Mouse (Mus musculus) liver, adult 2 months (tissue): ENCODE data around the gene Cmah. TPM values are rescaled to one million over a fixed set of nuclear protein-coding genes. Genes with fewer than 3 reads are reported as not detected.

Experiments used
- DNase-seq: peaks from one replicate; pipeline ENCODE4 v3.0.0-alpha.2; 2011; ENCODE audit warnings: low read depth, low spot score; ENCODE audit errors: extremely low read depth
- H3K27ac ChIP-seq: fragments of 200-500 bp; replicated peaks from 2 replicates; pipeline ENCODE4 v1.5.1; 2012; ENCODE audit warnings: low read depth, mild to moderate bottlenecking, control low read depth, inconsistent platforms, low read length; ENCODE audit not compliant: insufficient read depth
- H3K27me3 ChIP-seq: fragments of 200-500 bp; 2 replicates; pipeline ENCODE4 v1.6.1; 2012; ENCODE audit warnings: mild to moderate bottlenecking, moderate library complexity, low read length, inconsistent platforms; ENCODE audit not compliant: control insufficient read depth, insufficient read depth
- H3K36me3 ChIP-seq: fragments of 200-500 bp; 2 replicates; pipeline ENCODE4 v1.6.1; 2012; ENCODE audit warnings: low read length, inconsistent platforms; ENCODE audit not compliant: control insufficient read depth, insufficient read depth
- H3K4me1 ChIP-seq: fragments of 200-500 bp; 2 replicates; pipeline ENCODE4 v1.6.1; 2011; ENCODE audit warnings: low read length; ENCODE audit not compliant: control insufficient read depth, insufficient read depth
- H3K4me3 ChIP-seq: fragments of 200-500 bp; 2 replicates; pipeline ENCODE4 v1.5.1; 2011; ENCODE audit warnings: low read depth, mild to moderate bottlenecking, control low read depth, low read length, moderate library complexity; ENCODE audit not compliant: insufficient read depth
- H3K79me2 ChIP-seq: fragments of 200-500 bp; 2 replicates; pipeline ENCODE4 v1.6.1; 2012; ENCODE audit warnings: inconsistent platforms, mild to moderate bottlenecking, low read length, moderate library complexity; ENCODE audit not compliant: control insufficient read depth, insufficient read depth
- H3K9ac ChIP-seq: fragments of 200-500 bp; 2 replicates; pipeline ENCODE4 v1.6.1; 2012; ENCODE audit warnings: low read depth, mild to moderate bottlenecking, control low read depth, inconsistent platforms, low read length
- CTCF ChIP-seq: fragments of 200-500 bp; IDR thresholded peaks from 2 replicates; pipeline ENCODE4 v1.5.1; 2011; ENCODE audit warnings: low read depth, low read length, control low read depth
- POLR2A ChIP-seq: fragments of 200-500 bp; IDR thresholded peaks from 2 replicates; pipeline ENCODE4 v1.6.1; 2011; ENCODE audit warnings: low read length, control low read depth; ENCODE audit not compliant: insufficient read depth; ENCODE audit errors: extremely low read depth
- WGBS: fragments of 180-500 bp; shearing (Covaris S2); methylation state at CpG from one replicate; pipeline ENCODE4 v1.1.7; 2018; 5-methylcytosine and 5-hydroxymethylcytosine counted together
- polyA plus RNA-seq: library from polyadenylated mRNA; depleted of rRNA; stranded (reverse); fragments of >200 nt; gene quantifications from 2 replicates; pipeline ENCODE4 v1.2.3, GENCODE M21; 2012
- total RNA-seq: library from RNA; depleted of rRNA; stranded (reverse); fragments of >200 nt; gene quantifications from 2 replicates; pipeline ENCODE4 v1.2.3, GENCODE M21; 2014

Cmah gene
- total and polyA plus RNA-seq, 2 experiments = 11.8 to 49.3 TPM

DNA sequence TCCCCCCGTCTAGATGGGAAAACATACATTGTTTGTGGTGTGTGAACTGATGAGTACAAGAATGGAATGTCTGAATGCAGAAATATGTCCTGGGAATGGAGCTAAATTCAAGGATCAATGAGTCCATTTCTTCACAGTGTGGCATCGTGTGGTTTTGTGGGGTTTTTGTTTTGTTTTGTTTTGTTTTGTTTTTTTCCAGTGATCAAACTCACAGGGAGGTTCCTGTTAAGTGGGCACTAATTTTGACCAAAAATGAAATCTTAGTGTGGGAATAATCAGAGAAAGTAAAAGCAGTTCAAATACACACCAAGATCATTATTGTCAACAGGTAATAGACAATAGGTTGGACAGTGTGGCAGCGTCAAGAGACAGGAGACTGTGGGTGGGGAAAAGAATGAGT is 174.7 kb downstream of the Cmah start:
- H3K4me1 ChIP-seq = no peaks in the 10 kb centered on the region
- H3K4me3 ChIP-seq = no peak overlapping the region
- DNase-seq = no peak
- H3K9ac ChIP-seq = no peak overlapping the region
- no peaks in the 10 kb centered on the region for H3K36me3 ChIP-seq
- H3K27me3 ChIP-seq = no peaks in the 10 kb centered on the region
- no peak overlapping the region for H3K27ac ChIP-seq
- no peaks in the 10 kb centered on the region for H3K79me2 ChIP-seq
- no peak for TF ChIP-seq CTCF
- TF ChIP-seq POLR2A = no peak
- WGBS = 74% methylated on average over 3 of the region's 3 CpGs

DNA sequence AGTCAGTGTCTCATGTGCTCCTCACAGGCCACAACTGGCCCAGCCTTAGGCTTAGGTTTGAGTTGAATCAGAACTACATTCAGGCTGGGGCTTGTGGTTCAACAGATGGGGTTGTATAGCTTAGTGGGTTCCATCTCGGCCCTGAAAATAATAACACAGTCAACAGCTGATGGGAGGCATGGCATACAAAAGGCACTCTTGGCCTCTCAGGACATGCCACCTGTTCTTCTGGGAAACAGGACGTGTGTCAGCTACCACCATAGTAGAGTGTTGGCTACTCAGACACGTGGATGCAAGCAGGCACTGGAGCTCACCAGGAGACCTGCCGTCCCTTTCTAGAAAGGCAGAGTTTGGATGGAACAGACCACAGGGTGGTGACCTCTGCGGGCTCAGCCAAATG is 178.6 kb downstream of the Cmah start:
- Histone ChIP-seq H3K4me1 (no peaks in the 10 kb centered on the region), H3K4me3 (no peak overlapping the region), H3K36me3 (no peaks in the 10 kb centered on the region), H3K27ac (no peak overlapping the region), H3K27me3 (no peaks in the 10 kb centered on the region), H3K79me2 (no peaks in the 10 kb centered on the region), H3K9ac (no peak overlapping the region)
- 89% methylated on average over 5 of the region's 5 CpGs for WGBS
- TF ChIP-seq CTCF (no peak), POLR2A (no peak)
- DNase-seq = no peak

DNA sequence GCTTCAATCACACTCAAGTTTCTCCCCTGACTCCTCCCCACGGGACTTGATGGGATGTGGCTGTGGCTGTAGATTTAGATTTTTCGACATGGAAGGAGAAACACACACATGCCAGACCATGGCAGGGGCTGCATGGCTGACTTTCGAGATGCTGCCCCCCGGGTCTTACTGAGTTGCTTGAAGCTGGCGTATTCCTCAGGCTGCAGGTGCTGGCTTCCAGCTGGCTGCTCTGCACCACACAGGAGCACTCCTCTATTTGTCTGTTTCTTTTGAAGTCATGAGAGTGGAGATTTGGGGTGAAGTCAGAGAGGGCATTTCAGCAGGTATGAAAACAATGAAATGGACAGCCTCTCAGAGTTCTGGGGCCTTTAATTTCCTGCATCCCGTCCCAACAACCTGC is 180.0 kb downstream of the Cmah start:
- DNase-seq = no peak
- Histone ChIP-seq H3K4me1 (no peaks in the 10 kb centered on the region), H3K27me3 (no peaks in the 10 kb centered on the region), H3K9ac (no peak overlapping the region), H3K36me3 (no peaks in the 10 kb centered on the region), H3K79me2 (no peaks in the 10 kb centered on the region), H3K4me3 (no peak overlapping the region), H3K27ac (no peak overlapping the region)
- TF ChIP-seq POLR2A (no peak), CTCF (no peak)
- 87% methylated on average over 6 of the region's 6 CpGs for WGBS

DNA sequence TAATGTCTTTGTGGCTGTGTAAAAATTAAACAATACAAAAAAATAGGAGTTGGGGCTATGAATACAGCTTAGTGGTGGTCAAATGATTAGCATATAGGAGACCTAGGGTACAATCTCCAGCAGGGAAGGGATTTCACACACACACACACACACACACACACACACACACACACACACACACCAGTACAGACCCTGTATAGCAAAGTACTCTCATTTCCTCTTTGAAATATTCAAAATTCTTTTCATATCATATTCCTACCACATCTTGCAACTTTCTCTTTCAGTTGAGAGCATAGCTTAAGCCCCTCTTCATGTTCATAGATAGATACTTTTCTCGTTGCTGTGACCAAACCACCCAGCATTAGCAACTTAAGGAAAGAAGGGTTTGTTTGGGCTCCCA is 181.7 kb downstream of the Cmah start:
- TF ChIP-seq POLR2A (no peak), CTCF (no peak)
- no peaks in the 10 kb centered on the region for H3K4me1 ChIP-seq
- H3K27ac ChIP-seq = no peak overlapping the region
- H3K79me2 ChIP-seq = no peaks in the 10 kb centered on the region
- no peaks in the 10 kb centered on the region for H3K27me3 ChIP-seq
- WGBS = 43% methylated on average over 1 of the region's 1 CpGs
- no peaks in the 10 kb centered on the region for H3K36me3 ChIP-seq
- DNase-seq = no peak
- no peak overlapping the region for H3K9ac ChIP-seq
- no peak overlapping the region for H3K4me3 ChIP-seq

DNA sequence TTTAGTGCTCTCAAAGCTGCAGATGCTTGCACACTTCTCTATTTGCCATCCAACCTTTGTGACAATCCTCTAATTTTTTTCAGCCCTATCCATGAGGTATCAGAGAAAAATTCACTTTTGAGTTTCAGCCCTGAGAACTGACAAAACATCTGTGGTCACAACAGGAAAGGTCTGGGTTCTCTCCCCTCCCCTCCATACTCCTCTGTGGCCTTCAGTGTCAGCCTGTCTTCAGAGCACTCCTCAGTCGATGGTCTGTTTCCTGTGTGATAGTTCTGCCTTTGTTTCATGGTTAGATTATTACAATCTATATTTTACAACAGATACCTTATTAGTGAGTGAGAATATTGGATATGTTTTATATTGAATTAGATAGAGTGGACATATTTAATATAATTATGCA is 184.2 kb downstream of the Cmah start:
- WGBS = 68% methylated on average over 1 of the region's 1 CpGs
- H3K36me3 ChIP-seq = no peaks in the 10 kb centered on the region
- no peaks in the 10 kb centered on the region for H3K27me3 ChIP-seq
- no peak for DNase-seq
- no peak overlapping the region for H3K27ac ChIP-seq
- H3K9ac ChIP-seq = no peak overlapping the region
- no peak overlapping the region for H3K4me3 ChIP-seq
- no peaks in the 10 kb centered on the region for H3K4me1 ChIP-seq
- no peaks in the 10 kb centered on the region for H3K79me2 ChIP-seq
- no peak for TF ChIP-seq POLR2A

DNA sequence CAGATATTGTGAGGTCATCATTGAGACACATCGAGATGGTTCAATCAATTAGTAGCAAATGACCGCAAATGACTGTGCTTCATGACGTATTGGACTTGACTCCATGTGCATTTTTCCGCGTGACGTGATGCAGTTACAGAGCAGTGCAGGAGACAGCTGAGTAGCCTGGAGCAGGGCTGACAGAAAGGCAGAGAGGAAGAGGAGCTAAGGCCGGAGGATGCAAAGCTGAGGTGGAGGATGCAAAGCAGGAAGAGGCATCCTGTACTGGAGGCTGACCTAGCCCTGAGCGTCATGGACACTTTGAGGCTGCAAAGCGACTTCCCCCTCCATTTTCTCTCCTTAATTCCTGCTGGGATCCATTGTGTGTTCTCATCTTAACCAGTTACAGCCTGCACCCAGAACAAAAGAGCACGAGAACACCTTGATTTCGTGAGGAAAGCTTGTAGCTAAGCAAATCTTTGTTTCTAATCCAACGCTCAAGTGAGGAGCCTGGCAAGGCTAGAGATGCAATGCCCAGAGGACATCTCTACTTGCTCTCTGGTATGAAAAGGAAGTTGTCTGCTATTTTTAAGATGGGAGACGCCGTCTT is 184.8 kb downstream of the Cmah start:
- Histone ChIP-seq H3K27me3 (no peaks in the 10 kb centered on the region), H3K36me3 (no peaks in the 10 kb centered on the region), H3K79me2 (no peaks in the 10 kb centered on the region), H3K4me1 (no peaks in the 10 kb centered on the region), H3K9ac (no peak overlapping the region), H3K27ac (no peak overlapping the region), H3K4me3 (no peak overlapping the region)
- WGBS = 75% methylated on average over 14 of the region's 14 CpGs
- TF ChIP-seq POLR2A = no peak
- TF ChIP-seq CTCF = no peak
- DNase-seq = no peak
